Mouse (Mus musculus) cerebellum, adult 2 months (tissue): ENCODE measurements around the gene Whamm.

Source experiments
- CTCF ChIP-seq: fragments of 200-500 bp; IDR thresholded peaks from 2 replicates; pipeline ENCODE4 v1.5.1; 2011; ENCODE audit warnings: low read depth, mild to moderate bottlenecking, control low read depth, low read length, moderate library complexity, borderline replicate concordance; ENCODE audit not compliant: insufficient read depth
- POLR2A ChIP-seq: fragments of 200-500 bp; IDR thresholded peaks from 2 replicates; pipeline ENCODE4 v1.6.1; 2011; ENCODE audit warnings: low read length, control low read depth, borderline replicate concordance; ENCODE audit not compliant: insufficient read depth

DNA sequence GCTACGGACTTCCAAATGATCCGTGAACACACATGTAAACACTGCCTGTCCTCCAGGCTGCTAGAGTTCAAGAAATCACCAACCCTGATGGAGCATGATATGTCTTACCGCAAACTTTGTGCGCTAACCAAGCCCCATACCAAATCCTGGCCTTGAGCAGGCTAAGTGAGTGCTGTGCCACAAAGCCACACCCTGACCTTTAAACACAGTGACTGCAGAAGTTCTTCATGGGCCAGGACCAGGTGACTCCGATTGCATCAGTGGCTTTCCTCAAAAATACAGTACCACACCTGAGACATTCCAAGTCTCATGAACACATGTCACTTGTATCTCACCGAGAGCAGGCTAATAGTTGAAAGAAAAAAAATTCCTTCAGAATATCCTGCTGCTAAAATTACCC, 52.7 kb downstream of the Whamm start:
- TF ChIP-seq POLR2A: no peak
- TF ChIP-seq CTCF: no peak
